Mouse (Mus musculus): ENCODE results near the gene Bmp7. TPM values are rescaled to one million over a fixed set of nuclear protein-coding genes. Genes with fewer than 3 reads are reported as not detected.

Bmp7 gene
- 17.3 and 20.2 TPM in 2 replicates for polyA plus RNA-seq (2014; fragmentation: Nextera tagmentation; extraction: Ambion mirVana)

- H3K4me3 ChIP-seq (ENCODE audit: low read depth, low read length), result peak within 1 kb of the TSS; percentile 40
- H3K9ac ChIP-seq (ENCODE audit: low read length), result peak within 1 kb of the TSS; percentile 49
- peak; percentile 96 for DNase-seq (ENCODE audit: low spot score, missing footprints)
- peak; percentile 72 for ATAC-seq (ENCODE audit: low FRiP score)
- H3K4me1 ChIP-seq (ENCODE audit: control insufficient read depth, insufficient read depth, low read length), result peaks cover 43% of the 10 kb centered on the region
- no peaks in the 10 kb centered on the region for H3K36me3 ChIP-seq (ENCODE audit: control insufficient read depth, insufficient read depth, low read length)
- peak within 1 kb of the TSS; percentile 48; the same call in 1 of the 2 replicates for H3K27ac ChIP-seq (ENCODE audit: low read depth, low read length)
- peaks cover 81% of the 10 kb centered on the region for H3K27me3 ChIP-seq (ENCODE audit: control insufficient read depth, insufficient read depth, low read length)
- peak within 1 kb of the TSS; percentile 85 for H3K4me2 ChIP-seq
- no peaks in the 10 kb centered on the region for H3K9me3 ChIP-seq (ENCODE audit: control insufficient read depth, low read length)
- under 1% methylated on average over 72 of the region's 82 CpGs for WGBS
These were observed at the start of gene Bmp7 for GRCm38 (mm10) chr2:172940003-172940798. Gene Bmp7 (minus strand): TSS chr2:172940321.

GRCm38 (mm10) chr2:172982776-172983561 lies 42.8 kb upstream of the Bmp7 start:
- no peaks in the 10 kb centered on the region for H3K36me3 ChIP-seq (ENCODE audit: control insufficient read depth, insufficient read depth, low read length)
- 82% methylated on average over 9 of the region's 9 CpGs for WGBS
- no peaks in the 10 kb centered on the region for H3K4me1 ChIP-seq (ENCODE audit: control insufficient read depth, insufficient read depth, low read length)
- H3K4me3 ChIP-seq (ENCODE audit: low read depth, low read length), result no peak overlapping the region
- DNase-seq (ENCODE audit: low spot score, missing footprints), result peak; percentile 80
- no peaks in the 10 kb centered on the region for H3K27me3 ChIP-seq (ENCODE audit: control insufficient read depth, insufficient read depth, low read length)
- H3K4me2 ChIP-seq, result no peak overlapping the region
- H3K9ac ChIP-seq (ENCODE audit: low read length), result no peak overlapping the region
- ATAC-seq (ENCODE audit: low FRiP score), result no peak
- no peaks in the 10 kb centered on the region for H3K9me3 ChIP-seq (ENCODE audit: control insufficient read depth, low read length)
- no peak overlapping the region for H3K27ac ChIP-seq (ENCODE audit: low read depth, low read length)

- H3K4me1 ChIP-seq (ENCODE audit: control insufficient read depth, insufficient read depth, low read length), result peaks cover 8% of the 10 kb centered on the region
- H3K27ac ChIP-seq (ENCODE audit: low read depth, low read length), result no peak overlapping the region
- DNase-seq (ENCODE audit: low spot score, missing footprints) (peak; percentile 31), ATAC-seq (ENCODE audit: low FRiP score) (no peak)
- H3K9me3 ChIP-seq (ENCODE audit: control insufficient read depth, low read length), result no peaks in the 10 kb centered on the region
- no peak overlapping the region for H3K9ac ChIP-seq (ENCODE audit: low read length)
- H3K4me2 ChIP-seq, result no peak overlapping the region
- 93% methylated on average over 36 of the region's 43 CpGs for WGBS
- H3K36me3 ChIP-seq (ENCODE audit: control insufficient read depth, insufficient read depth, low read length), result no peaks in the 10 kb centered on the region
- no peak overlapping the region for H3K4me3 ChIP-seq (ENCODE audit: low read depth, low read length)
- H3K27me3 ChIP-seq (ENCODE audit: control insufficient read depth, insufficient read depth, low read length), result no peaks in the 10 kb centered on the region
These were observed 39.7 kb upstream of the Bmp7 start for GRCm38 (mm10) chr2:172979666-172980345.

- H3K9me3 ChIP-seq (ENCODE audit: control insufficient read depth, low read length), result no peaks in the 10 kb centered on the region
- no peak overlapping the region for H3K9ac ChIP-seq (ENCODE audit: low read length)
- ATAC-seq (ENCODE audit: low FRiP score) (no peak), DNase-seq (ENCODE audit: low spot score, missing footprints) (no peak)
- H3K27ac ChIP-seq (ENCODE audit: low read depth, low read length), result no peak overlapping the region
- H3K4me2 ChIP-seq, result no peak overlapping the region
- H3K27me3 ChIP-seq (ENCODE audit: control insufficient read depth, insufficient read depth, low read length), result no peaks in the 10 kb centered on the region
- H3K4me1 ChIP-seq (ENCODE audit: control insufficient read depth, insufficient read depth, low read length), result peaks cover 8% of the 10 kb centered on the region
- H3K36me3 ChIP-seq (ENCODE audit: control insufficient read depth, insufficient read depth, low read length), result no peaks in the 10 kb centered on the region
- no peak overlapping the region for H3K4me3 ChIP-seq (ENCODE audit: low read depth, low read length)
- 44% methylated on average over 4 of the region's 4 CpGs for WGBS
These were observed 38.1 kb upstream of the Bmp7 start for GRCm38 (mm10) chr2:172978131-172978633.

DNA sequence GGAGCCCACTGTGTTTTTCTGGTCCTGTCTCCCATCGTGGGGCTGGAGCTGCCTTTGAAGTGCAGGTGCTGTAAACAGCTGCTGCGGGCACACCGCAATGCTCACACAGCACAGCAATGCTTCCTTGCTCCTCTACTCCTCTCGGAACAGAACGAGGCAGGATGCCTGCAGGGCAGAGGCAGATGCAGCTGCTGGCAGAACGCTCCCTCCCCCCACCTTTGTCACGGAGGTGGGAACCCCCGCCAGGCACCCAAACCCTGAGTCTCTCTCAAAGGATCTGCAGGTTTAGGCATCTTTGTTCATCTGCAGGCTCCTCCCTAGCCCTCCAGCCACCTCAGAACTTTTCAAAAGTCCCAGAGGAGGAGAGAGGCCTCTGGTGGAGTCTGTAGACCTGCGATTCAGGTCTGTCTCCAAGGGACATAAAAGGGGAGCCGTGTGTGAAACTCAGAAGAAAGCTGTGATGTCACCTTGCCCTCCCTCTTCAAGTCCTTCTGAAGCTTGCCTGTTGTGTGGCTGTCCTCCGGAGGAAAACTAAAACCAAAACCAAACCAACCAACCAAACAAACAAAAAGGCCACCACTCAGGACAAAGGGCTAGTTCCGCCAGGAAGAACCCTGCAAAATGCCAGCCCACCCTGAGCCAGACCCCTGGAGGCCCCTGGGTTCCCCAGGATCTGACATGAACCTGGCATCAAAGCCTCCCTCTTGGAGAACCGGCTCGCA lies 37.4 kb upstream of the Bmp7 start, which contains the start of gene Spo11:
TSS of gene Spo11 (plus strand) at position 292 of the 722 bp plus-strand sequence.
- H3K4me3 ChIP-seq (ENCODE audit: low read depth, low read length), result no peak within 1 kb of the TSS
- ATAC-seq (ENCODE audit: low FRiP score) (no peak), DNase-seq (ENCODE audit: low spot score, missing footprints) (peak; percentile 90)
- H3K27me3 ChIP-seq (ENCODE audit: control insufficient read depth, insufficient read depth, low read length), result no peaks in the 10 kb centered on the region
- H3K9me3 ChIP-seq (ENCODE audit: control insufficient read depth, low read length), result no peaks in the 10 kb centered on the region
- peak within 1 kb of the TSS; percentile 30 for H3K4me2 ChIP-seq
- H3K4me1 ChIP-seq (ENCODE audit: control insufficient read depth, insufficient read depth, low read length), result peaks cover 8% of the 10 kb centered on the region
- WGBS, result 9% methylated on average over 14 of the region's 14 CpGs
- H3K9ac ChIP-seq (ENCODE audit: low read length), result peak within 1 kb of the TSS; percentile 40
- H3K27ac ChIP-seq (ENCODE audit: low read depth, low read length), result no peak within 1 kb of the TSS
- H3K36me3 ChIP-seq (ENCODE audit: control insufficient read depth, insufficient read depth, low read length), result no peaks in the 10 kb centered on the region

- DNase-seq (ENCODE audit: low spot score, missing footprints) (no peak), ATAC-seq (ENCODE audit: low FRiP score) (no peak)
- Histone ChIP-seq H3K9me3 (ENCODE audit: control insufficient read depth, low read length) (no peaks in the 10 kb centered on the region), H3K4me1 (ENCODE audit: control insufficient read depth, insufficient read depth, low read length) (peaks cover 8% of the 10 kb centered on the region), H3K27ac (ENCODE audit: low read depth, low read length) (no peak overlapping the region), H3K36me3 (ENCODE audit: control insufficient read depth, insufficient read depth, low read length) (no peaks in the 10 kb centered on the region), H3K4me2 (no peak overlapping the region; the same call in 1 of the 2 replicates), H3K27me3 (ENCODE audit: control insufficient read depth, insufficient read depth, low read length) (no peaks in the 10 kb centered on the region), H3K9ac (ENCODE audit: low read length) (peak overlapping the region; percentile 40; the same call in 1 of the 2 replicates), H3K4me3 (ENCODE audit: low read depth, low read length) (no peak overlapping the region)
- WGBS, result 28% methylated on average over 7 of the region's 7 CpGs
These were observed 36.6 kb upstream of the Bmp7 start for GRCm38 (mm10) chr2:172976661-172977238.

- Histone ChIP-seq H3K27me3 (ENCODE audit: control insufficient read depth, insufficient read depth, low read length) (no peaks in the 10 kb centered on the region), H3K36me3 (ENCODE audit: control insufficient read depth, insufficient read depth, low read length) (no peaks in the 10 kb centered on the region), H3K9me3 (ENCODE audit: control insufficient read depth, low read length) (no peaks in the 10 kb centered on the region), H3K9ac (ENCODE audit: low read length) (no peak overlapping the region), H3K27ac (ENCODE audit: low read depth, low read length) (no peak overlapping the region), H3K4me3 (ENCODE audit: low read depth, low read length) (no peak overlapping the region), H3K4me1 (ENCODE audit: control insufficient read depth, insufficient read depth, low read length) (peaks cover 8% of the 10 kb centered on the region), H3K4me2 (no peak overlapping the region)
- WGBS, result 81% methylated on average over 6 of the region's 6 CpGs
- DNase-seq (ENCODE audit: low spot score, missing footprints) (no peak), ATAC-seq (ENCODE audit: low FRiP score) (no peak)
These were observed 35.0 kb upstream of the Bmp7 start for GRCm38 (mm10) chr2:172975159-172975558.

GRCm38 (mm10) chr2:172974701-172975100 lies 34.6 kb upstream of the Bmp7 start:
- no peaks in the 10 kb centered on the region for H3K27me3 ChIP-seq (ENCODE audit: control insufficient read depth, insufficient read depth, low read length)
- no peak for DNase-seq (ENCODE audit: low spot score, missing footprints)
- H3K4me1 ChIP-seq (ENCODE audit: control insufficient read depth, insufficient read depth, low read length), result peaks cover 8% of the 10 kb centered on the region
- H3K4me3 ChIP-seq (ENCODE audit: low read depth, low read length), result no peak overlapping the region
- H3K9me3 ChIP-seq (ENCODE audit: control insufficient read depth, low read length), result no peaks in the 10 kb centered on the region
- no peak overlapping the region for H3K27ac ChIP-seq (ENCODE audit: low read depth, low read length)
- no peak for ATAC-seq (ENCODE audit: low FRiP score)
- H3K36me3 ChIP-seq (ENCODE audit: control insufficient read depth, insufficient read depth, low read length), result no peaks in the 10 kb centered on the region
- no peak overlapping the region for H3K4me2 ChIP-seq
- WGBS, result 42% methylated on average over 7 of the region's 7 CpGs
- no peak overlapping the region for H3K9ac ChIP-seq (ENCODE audit: low read length)
